Mouse (Mus musculus): ENCODE measurements at regions not wholly inside any gene's neighbourhood (a gene's known extent, or its start where the extent isn't known, plus 50 kb on each side); places are given as distances from the start of the nearest gene placed in this dataset. TPM values are rescaled to one million over a fixed set of nuclear protein-coding genes. Genes with fewer than 3 reads are reported as not detected.

- no peaks in the 10 kb centered on the region for H3K27me3 ChIP-seq (ENCODE audit: control insufficient read depth, insufficient read depth, low read depth, low read length)
- H3K9me3 ChIP-seq (ENCODE audit: control insufficient read depth, low read length), result no peaks in the 10 kb centered on the region
- H3K4me1 ChIP-seq (replicated peaks; ENCODE audit: control insufficient read depth, insufficient read depth, low read length), result no peaks in the 10 kb centered on the region
- ATAC-seq (ENCODE audit: low read depth), result no peak
- 30% methylated on average over 19 of the region's 19 CpGs for WGBS
- H3K4me2 ChIP-seq (ENCODE audit: low read depth, low read length), result no peak overlapping the region
- no peak overlapping the region for H3K27ac ChIP-seq (ENCODE audit: low read length)
- no peak overlapping the region for H3K9ac ChIP-seq (ENCODE audit: low read length)
- H3K4me3 ChIP-seq (ENCODE audit: low read length), result no peak overlapping the region
- no peaks in the 10 kb centered on the region for H3K36me3 ChIP-seq (ENCODE audit: control insufficient read depth, insufficient read depth, low read length)
Measured at GRCm38 (mm10) chr3:34959044-34959521, 308.9 kb downstream of the Sox2 start.

GRCm38 (mm10) chr3:34966442-34966841 lies 316.2 kb downstream of the Sox2 start:
- no peaks in the 10 kb centered on the region for H3K4me1 ChIP-seq (replicated peaks; ENCODE audit: control insufficient read depth, insufficient read depth, low read length)
- no peaks in the 10 kb centered on the region for H3K9me3 ChIP-seq (ENCODE audit: control insufficient read depth, low read length)
- H3K4me3 ChIP-seq (ENCODE audit: low read length), result no peak overlapping the region
- no peak overlapping the region for H3K9ac ChIP-seq (ENCODE audit: low read length)
- no peaks in the 10 kb centered on the region for H3K27me3 ChIP-seq (ENCODE audit: control insufficient read depth, insufficient read depth, low read depth, low read length)
- H3K27ac ChIP-seq (ENCODE audit: low read length), result no peak overlapping the region
- no peak overlapping the region for H3K4me2 ChIP-seq (ENCODE audit: low read depth, low read length)
- no peak for ATAC-seq (ENCODE audit: low read depth)
- 63% methylated on average over 6 of the region's 6 CpGs for WGBS
- H3K36me3 ChIP-seq (ENCODE audit: control insufficient read depth, insufficient read depth, low read length), result no peaks in the 10 kb centered on the region

GRCm38 (mm10) chr3:34967911-34968310 lies 317.7 kb downstream of the Sox2 start:
- H3K27ac ChIP-seq (ENCODE audit: low read length), result no peak overlapping the region
- H3K4me3 ChIP-seq (ENCODE audit: low read length), result no peak overlapping the region
- H3K9ac ChIP-seq (ENCODE audit: low read length), result no peak overlapping the region
- no peaks in the 10 kb centered on the region for H3K27me3 ChIP-seq (ENCODE audit: control insufficient read depth, insufficient read depth, low read depth, low read length)
- no peak for ATAC-seq (ENCODE audit: low read depth)
- no peaks in the 10 kb centered on the region for H3K4me1 ChIP-seq (replicated peaks; ENCODE audit: control insufficient read depth, insufficient read depth, low read length)
- H3K9me3 ChIP-seq (ENCODE audit: control insufficient read depth, low read length), result no peaks in the 10 kb centered on the region
- WGBS, result 53% methylated on average over 2 of the region's 2 CpGs
- H3K36me3 ChIP-seq (ENCODE audit: control insufficient read depth, insufficient read depth, low read length), result no peaks in the 10 kb centered on the region
- no peak overlapping the region for H3K4me2 ChIP-seq (ENCODE audit: low read depth, low read length)

- Histone ChIP-seq H3K4me3 (ENCODE audit: low read length) (no peak overlapping the region), H3K36me3 (ENCODE audit: control insufficient read depth, insufficient read depth, low read length) (no peaks in the 10 kb centered on the region), H3K27ac (ENCODE audit: low read length) (no peak overlapping the region), H3K4me2 (ENCODE audit: low read depth, low read length) (no peak overlapping the region), H3K9me3 (ENCODE audit: control insufficient read depth, low read length) (no peaks in the 10 kb centered on the region), H3K4me1 (replicated peaks; ENCODE audit: control insufficient read depth, insufficient read depth, low read length) (no peaks in the 10 kb centered on the region), H3K27me3 (ENCODE audit: control insufficient read depth, insufficient read depth, low read depth, low read length) (no peaks in the 10 kb centered on the region), H3K9ac (ENCODE audit: low read length) (no peak overlapping the region)
- ATAC-seq (ENCODE audit: low read depth), result no peak
- WGBS, result 67% methylated on average over 4 of the region's 4 CpGs
Measured at GRCm38 (mm10) chr3:34971536-34971935, 321.3 kb downstream of the Sox2 start.

- Histone ChIP-seq H3K4me1 (replicated peaks; ENCODE audit: control insufficient read depth, insufficient read depth, low read length) (no peaks in the 10 kb centered on the region), H3K9me3 (ENCODE audit: control insufficient read depth, low read length) (no peaks in the 10 kb centered on the region), H3K9ac (ENCODE audit: low read length) (no peak overlapping the region), H3K4me2 (ENCODE audit: low read depth, low read length) (no peak overlapping the region), H3K36me3 (ENCODE audit: control insufficient read depth, insufficient read depth, low read length) (no peaks in the 10 kb centered on the region), H3K4me3 (ENCODE audit: low read length) (no peak overlapping the region), H3K27me3 (ENCODE audit: control insufficient read depth, insufficient read depth, low read depth, low read length) (no peaks in the 10 kb centered on the region), H3K27ac (ENCODE audit: low read length) (no peak overlapping the region)
- WGBS, result 68% methylated on average over 7 of the region's 7 CpGs
- no peak for ATAC-seq (ENCODE audit: low read depth)
Measured at GRCm38 (mm10) chr3:34974371-34974770, 324.2 kb downstream of the Sox2 start.

Small RNA genes in the stretch of these regions (microRNA-seq; reads per million reads assigned to microRNA genes)
- not detected for gene Mir6378
